Mouse (Mus musculus): Measurements from ENCODE around the gene Trak1.
A peak's percentile ranks its signal among the peaks of the same experiment; 100 is the strongest.
"Not testable (repeated sequence)": the region's sequence is repeated elsewhere in the genome, so short reads cannot be mapped to it uniquely, and the experiment has no call there.

Gene Trak1

DNA sequence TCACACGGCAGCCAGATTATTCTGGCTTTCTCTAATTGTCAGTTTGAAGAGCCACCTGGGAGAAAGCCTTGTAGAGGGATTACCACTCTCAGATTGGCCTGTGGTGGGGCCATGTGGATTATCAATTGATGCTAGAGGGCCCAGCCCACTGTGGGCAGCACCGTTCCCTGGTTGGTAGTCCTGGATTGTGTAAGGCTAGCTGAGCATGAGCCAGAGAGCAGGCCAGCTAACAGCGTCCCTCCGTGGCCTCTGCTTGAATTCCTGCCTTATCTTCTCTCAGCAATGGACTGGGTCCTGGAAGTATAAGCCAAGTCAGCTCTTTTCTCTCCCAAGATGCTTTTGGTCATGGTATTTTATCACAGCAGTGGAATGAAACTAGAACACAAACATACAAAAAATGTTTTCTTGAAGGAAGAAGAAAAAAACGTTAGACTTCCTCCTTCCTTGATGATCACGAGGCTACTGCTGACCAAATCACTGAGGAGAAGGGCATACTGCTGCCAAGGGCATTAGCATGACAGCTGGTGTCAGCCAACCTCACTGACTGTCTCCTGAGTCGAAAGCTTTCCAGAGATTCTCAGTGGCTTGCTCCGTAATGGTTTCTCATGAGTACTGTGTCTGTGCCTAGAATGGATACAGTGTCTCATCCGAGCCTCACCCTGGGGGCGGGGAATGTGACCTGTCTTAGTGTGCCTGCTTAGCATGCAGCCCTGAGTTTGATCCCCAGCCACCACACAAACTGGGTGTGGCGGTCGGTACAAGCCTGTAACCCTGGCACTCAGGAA lies 19.5 kb downstream of the Trak1 start:
- DNase-seq (ENCODE audit: low read depth, low spot score) = no peak

DNA sequence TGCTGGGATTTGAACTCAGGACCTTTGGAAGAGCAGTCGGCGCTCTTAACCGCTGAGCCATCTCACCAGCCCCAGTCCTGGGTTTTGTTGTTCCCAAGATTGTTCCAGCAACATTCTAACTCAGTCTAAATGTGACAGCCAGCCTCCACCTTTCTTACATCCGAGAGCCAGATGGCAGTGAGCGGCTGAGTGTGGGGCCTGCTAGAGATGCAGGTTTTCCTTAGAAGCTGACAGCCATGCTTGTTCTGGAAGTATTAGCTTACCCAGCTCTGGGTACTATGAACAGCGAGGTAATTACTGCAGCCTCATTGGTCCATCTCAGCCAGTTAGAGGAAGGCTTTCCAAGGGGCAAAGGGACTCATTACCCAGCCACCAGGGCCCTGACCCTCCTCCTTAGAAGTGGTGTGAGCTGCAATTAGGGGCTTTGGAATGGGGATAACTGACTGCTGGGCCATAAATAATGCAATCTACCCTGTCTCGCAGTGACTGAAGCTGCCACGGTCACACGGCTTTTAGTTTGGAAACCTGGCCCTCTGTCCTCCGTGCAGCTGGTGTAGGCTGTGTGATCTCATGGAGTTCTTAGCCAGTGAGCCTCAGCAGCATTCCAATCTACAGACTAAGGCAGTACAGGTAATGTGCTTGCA lies 22.1 kb downstream of the Trak1 start:
- no peak for DNase-seq (ENCODE audit: low read depth, low spot score)

DNA sequence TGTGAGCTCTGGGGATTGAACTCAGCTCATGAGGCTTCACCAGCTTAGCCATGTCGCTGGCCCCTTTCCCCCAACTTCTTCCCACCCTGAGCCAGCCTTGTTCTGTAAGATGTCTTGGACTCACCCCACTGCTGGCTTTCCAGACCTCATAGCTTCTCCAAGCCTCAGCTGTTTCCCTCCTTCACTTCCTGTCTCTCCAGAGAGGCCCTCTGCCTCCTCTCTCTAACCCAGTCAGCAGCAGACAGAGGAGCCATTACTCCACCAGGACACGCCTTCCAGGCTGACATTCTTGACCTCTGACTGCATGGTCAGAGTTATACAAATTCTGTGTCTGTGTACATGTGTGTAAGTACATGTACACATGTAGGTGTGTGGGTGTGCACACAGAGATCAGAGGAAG lies 23.1 kb downstream of the Trak1 start:
- no peak for DNase-seq (ENCODE audit: low read depth, low spot score)

DNA sequence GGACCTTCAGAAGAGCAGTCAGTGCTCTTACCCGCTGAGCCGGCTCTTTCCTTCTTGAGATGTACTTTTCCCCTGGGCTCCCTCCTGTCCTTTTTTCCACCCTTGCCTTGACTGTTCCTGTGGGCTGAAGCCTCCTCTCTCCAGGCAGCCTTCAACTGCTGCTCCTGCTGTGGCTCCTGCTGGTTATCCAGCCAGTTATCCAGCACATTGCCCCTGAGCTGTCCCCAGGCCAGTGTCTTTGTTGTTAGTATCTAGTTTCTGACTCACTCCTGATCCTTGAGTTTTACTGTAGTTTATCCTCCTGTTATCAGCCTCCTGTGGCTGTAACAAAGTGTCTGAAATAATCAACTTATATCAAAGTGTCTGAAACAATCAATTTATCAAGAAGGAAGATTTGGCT lies 23.8 kb downstream of the Trak1 start:
- no peak for DNase-seq (ENCODE audit: low read depth, low spot score)

DNA sequence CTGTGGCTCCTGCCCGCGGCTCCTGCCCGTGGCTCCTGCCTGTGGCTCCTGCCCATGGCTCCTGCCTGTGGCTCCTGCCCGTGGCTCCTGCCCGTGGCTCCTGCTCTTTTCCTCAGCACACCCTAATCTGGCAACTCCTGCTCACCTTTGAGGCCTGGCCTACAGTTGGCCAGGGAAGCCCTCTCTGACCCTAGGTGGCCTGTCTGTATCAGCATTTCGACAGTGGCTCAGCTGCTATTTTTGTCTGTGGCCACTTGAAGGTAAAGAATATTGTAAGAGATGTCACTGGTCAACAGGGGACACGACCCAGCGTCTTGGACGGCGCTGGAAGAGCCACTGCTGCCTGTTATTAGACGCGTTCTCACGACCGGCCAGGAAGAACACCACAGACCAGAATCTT lies 24.7 kb downstream of the Trak1 start:
- no peak for DNase-seq (ENCODE audit: low read depth, low spot score)

DNA sequence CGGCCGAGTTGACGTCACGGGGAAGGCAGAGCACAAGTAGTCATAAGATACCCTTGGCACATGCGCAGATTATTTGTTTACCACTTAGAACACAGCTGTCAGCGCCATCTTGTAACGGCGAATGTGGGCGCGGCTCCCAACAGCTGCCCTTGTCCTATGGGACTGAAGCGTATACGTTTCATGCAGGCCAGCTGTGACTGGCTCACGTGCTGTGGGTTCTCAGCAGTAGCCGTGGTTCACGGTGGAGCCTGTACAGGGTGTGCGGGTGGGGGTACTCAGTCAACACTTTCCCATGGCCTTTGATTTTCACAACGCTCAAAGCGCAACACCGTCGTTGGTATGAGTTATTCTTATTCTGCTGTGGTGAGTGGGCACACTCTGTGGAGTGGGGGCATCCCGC lies 31.0 kb downstream of the Trak1 start:
- DNase-seq (ENCODE audit: low read depth, low spot score) = not testable (repeated sequence)

DNA sequence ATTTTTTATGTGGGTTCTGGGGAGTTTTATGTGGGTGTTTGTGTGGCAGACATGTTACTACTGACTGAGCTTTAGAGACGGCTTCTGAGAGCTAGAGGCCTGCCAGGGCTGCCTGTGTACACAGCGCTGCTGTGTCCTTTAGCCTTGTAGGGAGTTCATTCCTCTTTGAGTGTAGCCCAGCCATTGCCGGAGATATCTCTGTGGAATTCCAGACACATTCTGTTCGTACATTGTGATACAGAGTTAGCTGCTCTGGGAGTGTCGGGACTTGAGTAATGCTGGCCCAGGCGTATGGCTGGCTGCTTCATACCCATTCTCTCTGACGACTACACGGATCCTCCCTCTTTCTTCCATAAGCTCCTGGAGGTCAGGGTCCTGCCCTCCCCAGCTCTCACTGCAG lies 31.9 kb downstream of the Trak1 start:
- no peak for DNase-seq (ENCODE audit: low read depth, low spot score)

DNA sequence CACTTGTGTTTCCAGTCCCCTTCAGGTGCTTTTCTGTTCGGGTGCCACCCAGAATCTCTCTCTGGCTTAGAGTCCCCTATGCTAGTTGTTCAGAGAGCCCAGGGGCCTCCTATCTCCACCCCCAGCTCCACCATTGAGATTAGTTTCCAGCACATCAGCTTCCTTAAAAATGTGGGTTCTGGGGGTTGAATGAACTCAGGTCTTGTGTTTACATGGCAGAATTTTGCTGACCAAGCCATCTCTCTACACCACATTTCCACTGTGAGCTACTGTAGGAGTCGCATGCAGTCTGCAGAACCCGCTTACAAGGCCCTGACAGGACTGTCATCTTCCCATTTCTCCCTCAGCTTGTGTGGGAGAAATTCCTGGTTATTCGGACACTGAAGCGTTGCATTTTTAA lies 32.8 kb downstream of the Trak1 start:
- no peak for DNase-seq (ENCODE audit: low read depth, low spot score)

DNA sequence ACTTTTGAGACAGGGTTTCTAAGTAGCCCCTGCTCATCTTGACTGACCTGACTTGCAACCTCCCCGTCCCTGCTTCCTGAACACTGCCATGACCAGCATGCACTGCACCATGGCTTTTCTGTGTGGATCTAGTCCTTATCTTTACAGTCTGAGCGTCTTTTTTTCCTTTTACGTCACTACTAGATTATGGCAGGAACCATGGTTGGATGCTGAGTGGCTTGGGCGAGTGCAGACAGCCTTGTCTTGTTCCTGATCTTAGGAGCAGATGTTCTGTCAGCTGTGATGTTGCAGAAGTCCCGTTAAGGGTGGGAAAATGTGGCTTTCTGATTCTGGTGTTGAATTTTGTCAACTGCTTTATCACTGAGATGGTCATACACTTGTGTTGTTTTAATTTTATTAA lies 34.1 kb downstream of the Trak1 start:
- no peak for DNase-seq (ENCODE audit: low read depth, low spot score)

DNA sequence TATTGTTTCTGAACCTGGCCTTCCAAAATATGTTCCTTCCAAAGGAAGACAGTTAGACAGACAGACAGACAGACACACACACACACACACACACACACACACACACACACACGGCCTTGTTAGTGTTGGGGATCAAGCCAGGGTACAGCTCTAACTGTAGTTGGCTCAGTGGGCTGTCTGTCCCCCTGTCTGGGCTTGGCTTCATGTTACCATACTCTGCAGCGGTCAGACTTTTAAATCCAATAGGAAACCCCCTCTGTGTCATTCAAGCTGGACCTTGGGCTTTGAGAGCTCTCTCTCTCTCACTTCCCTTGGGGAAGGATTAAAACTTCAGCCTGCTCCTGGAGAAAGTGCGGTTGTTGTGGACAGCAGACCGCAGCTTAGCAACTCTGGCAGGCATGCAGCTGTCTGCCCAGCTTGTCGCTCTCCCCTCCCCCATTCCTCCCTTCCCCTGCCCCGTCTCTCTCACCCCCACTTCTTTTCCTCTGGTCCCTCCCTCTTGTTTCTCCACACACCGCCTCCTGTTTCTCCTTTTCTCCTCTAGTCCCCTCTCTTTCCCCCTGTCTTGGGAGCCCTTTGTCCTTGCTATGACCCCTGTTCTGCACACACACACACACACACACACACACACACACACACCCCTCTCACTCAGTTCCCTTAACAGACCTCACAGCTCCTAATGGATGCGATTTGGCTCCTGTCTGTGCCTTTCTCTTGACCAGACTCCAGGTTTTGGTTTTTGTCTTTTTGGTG lies 34.8 kb downstream of the Trak1 start:
- DNase-seq (ENCODE audit: low read depth, low spot score) = peak; percentile 44

DNA sequence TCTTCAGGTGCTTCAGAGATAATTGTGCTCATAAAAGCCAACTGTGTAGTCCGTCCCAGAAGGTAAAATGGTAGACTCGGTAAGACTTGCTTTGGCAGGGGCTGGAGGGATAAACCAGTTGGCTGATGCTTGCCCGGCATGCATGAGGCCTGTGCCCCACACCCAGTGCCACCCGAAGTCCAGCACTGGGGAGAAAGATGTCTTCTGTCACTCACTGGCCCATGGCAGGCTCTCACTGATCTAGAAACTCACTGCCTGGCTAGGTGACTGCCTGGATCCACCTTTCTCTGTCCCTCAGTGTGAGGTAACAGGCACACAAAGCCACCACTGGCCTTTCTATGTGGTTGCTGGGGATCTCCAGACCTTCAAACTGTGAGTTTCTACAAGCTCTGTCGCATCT lies 36.3 kb downstream of the Trak1 start:
- no peak for DNase-seq (ENCODE audit: low read depth, low spot score)

DNA sequence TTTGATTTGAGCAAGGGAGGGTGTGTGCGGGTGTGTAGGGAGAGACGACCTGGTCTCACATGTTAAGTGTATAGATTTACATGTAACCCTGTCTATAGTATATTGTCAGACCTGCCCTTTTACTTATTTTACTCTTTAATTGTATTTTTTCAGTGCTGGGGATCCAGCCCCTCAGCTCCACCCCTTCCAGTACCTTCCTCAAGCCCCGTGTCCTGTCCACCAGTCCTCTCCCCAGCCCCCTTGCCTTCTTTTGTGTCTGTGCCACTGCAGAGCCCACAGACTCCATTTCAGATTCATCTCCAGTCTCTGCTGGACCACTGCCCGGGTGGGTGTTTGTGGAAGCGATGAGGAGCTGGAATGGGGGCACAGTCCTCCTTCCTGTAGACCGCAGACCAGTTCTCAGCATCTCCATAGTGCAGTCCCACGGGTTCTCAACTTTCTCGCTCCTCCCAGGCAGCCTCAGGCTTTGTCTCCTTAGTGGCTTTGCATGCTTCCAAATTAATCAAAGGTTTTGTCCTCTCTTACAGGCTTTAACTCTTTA lies 37.1 kb downstream of the Trak1 start:
- no peak for DNase-seq (ENCODE audit: low read depth, low spot score)

DNA sequence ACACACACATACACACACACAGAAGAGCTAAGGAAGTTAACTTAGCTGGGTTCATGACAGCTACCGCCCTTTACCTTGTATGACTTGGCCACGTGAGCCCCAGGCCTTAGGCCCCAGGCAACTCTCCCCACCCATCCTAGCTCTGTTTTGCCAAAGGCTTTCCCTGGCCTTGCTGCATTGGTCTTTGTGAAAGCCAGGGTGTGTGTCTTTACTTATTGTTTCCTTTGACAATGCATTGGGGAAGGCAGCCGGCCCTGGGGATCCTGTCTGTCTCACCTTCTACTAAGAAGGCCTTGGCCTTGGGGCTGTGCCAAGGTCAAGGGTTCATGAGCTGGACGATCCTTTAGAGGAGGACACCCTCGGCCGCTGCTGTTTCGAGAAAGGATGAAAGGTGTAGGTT lies 38.3 kb downstream of the Trak1 start:
- DNase-seq (ENCODE audit: low read depth, low spot score) = no peak

DNA sequence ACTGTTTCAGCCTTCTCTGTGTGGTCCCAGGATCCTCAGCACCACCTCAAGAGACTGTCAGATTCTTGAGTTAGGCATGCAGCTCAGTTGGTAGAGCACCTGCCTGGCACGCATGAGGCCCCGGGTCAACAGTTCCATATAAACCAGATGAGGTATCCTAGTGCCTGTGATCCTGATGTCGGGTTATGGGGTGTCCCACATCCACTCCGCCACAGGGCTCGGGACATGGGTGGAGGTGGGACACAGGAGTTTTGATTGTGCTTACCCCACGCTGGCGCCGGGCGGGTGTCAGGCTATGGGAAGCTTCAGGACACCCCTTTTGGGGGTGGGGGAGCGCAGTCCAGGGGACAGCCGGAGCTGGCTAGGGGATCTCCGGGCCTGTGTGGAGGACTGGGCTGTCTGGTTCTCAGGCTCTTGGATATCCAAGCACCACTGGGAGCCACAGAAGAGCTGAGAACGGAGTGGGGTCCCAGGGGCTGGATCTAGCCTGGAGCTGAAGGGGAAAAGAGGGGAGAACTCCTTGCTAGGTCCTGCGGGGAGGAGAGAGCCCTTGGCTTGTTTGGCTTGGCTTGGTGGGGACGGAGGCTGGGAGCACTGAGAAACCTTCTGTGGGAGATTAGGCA lies 39.1 kb downstream of the Trak1 start:
- no peak for DNase-seq (ENCODE audit: low read depth, low spot score)

DNA sequence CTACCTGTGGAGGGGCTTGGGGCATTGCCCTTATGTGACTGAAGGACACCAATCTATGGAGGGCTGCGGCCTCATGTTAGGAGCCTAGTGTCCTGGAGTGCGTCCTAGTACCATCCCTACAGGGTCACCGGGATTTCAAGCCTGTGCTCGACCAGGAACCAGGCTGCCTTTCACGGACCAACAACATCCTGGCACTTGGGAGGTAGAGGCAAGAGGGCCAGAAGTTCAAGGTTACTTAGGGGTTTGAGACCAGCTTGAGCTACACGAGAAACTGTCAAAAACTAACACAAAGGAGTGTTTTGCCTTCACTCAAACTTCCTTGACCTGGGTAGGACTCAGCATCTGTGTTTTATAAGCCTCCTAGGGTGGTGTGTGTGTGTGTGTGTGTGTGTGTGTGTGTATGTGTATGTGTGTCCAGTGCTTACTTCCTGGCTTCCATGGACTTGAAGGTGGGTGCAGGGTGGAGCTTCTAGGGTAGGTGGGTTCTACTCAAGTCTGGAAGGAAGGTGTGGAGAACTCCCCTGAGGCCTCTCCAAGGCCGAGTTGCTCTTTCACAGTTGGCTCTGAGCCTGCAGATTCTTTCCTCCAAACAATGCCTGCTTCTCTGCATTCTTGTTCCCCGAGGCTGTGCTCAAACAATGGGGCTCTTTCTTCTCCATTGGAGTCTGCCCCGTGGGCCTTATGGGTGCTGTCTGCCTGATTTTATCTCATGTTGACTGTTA lies 40.1 kb downstream of the Trak1 start:
- no peak for DNase-seq (ENCODE audit: low read depth, low spot score)

DNA sequence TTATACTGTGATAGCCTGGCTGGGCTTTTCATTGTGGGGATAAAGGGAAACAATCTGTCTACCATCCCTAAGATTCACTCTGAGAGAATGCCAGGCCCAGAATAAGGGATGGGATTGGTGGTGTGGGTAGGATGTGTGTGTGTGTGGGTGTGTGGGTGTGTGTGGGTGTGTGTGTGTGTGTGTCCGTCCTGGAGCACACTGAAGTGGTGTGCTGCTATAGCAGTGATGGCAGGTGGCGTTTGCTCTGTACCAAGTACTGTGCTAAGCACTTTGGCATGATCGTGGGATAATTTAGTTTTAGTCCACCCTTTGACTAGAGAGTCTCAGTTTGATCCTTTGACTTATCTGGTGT lies 40.6 kb downstream of the Trak1 start:
- no peak for DNase-seq (ENCODE audit: low read depth, low spot score)

DNA sequence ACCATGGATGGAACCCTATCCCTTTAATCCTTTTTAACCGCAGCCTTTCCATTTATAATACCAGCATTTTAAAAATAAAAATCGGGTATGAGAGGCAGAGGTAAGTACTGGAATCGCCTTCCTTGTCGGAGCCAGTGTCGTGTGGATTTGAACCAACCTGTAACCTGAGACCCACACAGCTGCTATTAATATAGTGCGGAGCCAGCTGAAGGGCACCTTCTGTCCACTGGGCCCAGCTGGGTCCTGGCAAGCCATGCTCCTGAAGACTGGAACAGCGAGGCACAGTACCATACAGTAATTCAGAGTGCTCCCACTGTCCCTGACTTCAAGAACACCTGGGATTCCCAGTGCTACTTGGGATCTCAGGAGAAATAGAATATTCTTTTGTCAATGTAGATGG lies 44.5 kb downstream of the Trak1 start:
- DNase-seq (ENCODE audit: low read depth, low spot score) = no peak

DNA sequence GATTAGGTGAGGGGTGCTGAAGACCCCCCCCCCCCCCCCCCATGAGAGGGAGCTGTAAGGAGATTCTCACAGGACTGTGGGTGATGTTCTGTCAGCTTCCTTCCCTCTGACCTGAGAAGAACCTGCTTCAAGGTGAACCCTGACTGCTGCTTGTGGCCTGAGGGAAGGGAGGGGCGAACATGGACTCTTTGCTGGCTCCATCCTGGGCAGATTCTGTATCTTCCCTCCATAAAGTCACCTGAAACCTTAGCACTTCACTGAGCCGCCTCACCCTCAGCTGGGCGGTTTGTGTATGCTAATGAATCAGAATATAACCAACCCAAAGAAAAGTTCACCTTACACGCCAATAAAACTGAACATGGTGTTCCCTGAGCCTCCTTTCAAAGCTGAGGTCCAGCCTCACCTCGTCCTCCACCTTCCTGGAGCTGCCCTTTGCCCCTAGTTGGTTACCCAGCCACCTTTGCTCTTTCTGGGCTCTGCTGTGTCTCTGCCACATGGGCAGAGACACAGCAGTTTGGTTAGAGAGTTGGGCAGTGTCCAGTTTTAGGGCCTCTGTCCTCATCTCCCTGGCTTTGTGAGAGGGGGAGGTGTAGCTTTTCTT lies 45.3 kb downstream of the Trak1 start:
- no peak for DNase-seq (ENCODE audit: low read depth, low spot score)

DNA sequence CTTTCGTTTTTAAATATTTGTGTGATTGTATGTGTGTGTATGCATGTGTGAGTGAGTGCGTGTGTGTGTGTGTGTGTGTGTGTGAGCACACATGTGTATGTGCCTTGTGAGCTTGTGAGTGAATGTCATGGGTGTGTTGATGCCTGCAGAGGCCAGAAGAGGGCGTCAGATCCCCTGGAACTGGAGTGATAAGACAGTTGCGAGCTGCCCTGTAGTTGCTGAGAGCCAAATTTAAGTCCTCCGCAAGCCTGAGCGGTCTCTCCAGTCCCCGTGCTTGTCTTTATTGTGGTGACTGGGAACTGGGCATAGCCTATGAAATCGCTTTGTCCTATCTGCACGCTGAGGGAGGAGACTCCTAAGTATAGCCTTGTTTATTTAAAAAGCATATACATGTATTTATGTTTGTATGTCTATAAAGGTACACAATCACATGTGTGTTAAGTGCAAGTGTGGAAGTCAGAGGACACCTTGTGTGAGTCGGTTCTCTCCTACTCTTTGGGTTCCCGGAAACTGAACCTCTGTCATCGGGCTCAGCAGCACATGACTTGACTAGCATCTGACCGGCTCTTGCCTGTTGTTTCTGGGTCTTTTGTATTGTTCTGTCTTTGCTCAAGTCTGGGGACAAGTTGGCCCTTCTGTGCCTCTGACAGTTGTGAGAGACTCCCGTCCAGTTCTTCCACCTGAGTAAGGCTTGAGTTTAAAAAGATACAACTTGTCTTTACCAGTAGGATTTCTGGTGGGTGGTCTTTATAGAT lies 46.0 kb downstream of the Trak1 start:
- no peak for DNase-seq (ENCODE audit: low read depth, low spot score)

DNA sequence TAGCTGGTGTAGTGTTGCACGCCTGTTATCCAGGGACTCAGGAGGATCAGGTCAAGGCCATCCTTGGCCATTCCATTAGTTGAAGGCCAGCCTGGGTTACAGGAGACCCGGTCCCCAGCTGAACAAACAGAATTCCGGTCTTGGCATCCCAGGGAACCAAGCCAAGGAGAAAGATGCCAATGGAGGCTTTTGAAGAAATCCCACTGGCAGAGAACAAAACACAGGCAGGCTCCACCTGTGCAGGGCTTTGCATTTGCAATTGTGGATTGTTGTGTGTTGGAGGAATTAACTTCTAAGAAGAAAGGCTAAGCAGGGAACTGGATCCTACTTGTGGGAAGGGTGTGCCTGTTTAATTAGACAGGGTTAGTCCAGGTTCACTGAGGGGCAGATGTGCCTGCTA lies 47.0 kb downstream of the Trak1 start:
- DNase-seq (ENCODE audit: low read depth, low spot score) = no peak
